Mouse (Mus musculus) ES-E14 (cell line): ENCODE results near the gene Rin2. TPM values are rescaled to one million over a fixed set of nuclear protein-coding genes. Genes with fewer than 3 reads are reported as not detected.

Experiments used
- DNase-seq: peaks from one replicate; pipeline ENCODE4 v3.0.0-alpha.2; 2013; ENCODE audit warnings: low read depth, low spot score
- H3K27ac ChIP-seq: 2 replicates; pipeline ENCODE4 v1.5.1; 2012; ENCODE audit warnings: low read depth, mild to moderate bottlenecking, low read length, moderate library complexity, mixed read lengths; ENCODE audit not compliant: poor library complexity, insufficient read depth, severe bottlenecking
- H3K36me3 ChIP-seq: 2 replicates; pipeline ENCODE4 v1.6.1; 2012; ENCODE audit warnings: mild to moderate bottlenecking, low read length, moderate library complexity, mixed read lengths; ENCODE audit not compliant: control insufficient read depth, poor library complexity, insufficient read depth, severe bottlenecking
- H3K4me1 ChIP-seq, 2 experiments: fragments of 150-350 bp in 1 of 2; sonication (generic) in 1 of 2; 2 replicates each; pipeline ENCODE4 v1.6.1; 2012; ENCODE audit warnings: low read length in 2 of 2, mild to moderate bottlenecking in 1 of 2, mixed read lengths in 1 of 2; ENCODE audit not compliant: control insufficient read depth in 2 of 2, insufficient read depth in 2 of 2, poor library complexity in 1 of 2
- H3K4me3 ChIP-seq, 2 experiments: fragments of 150-350 bp in 1 of 2; sonication (generic) in 1 of 2; 2 replicates each; pipeline ENCODE4 v1.5.1; 2012; ENCODE audit warnings: low read length in 2 of 2, low read depth in 1 of 2, mild to moderate bottlenecking in 1 of 2, mixed read lengths in 1 of 2; ENCODE audit not compliant: insufficient read depth in 1 of 2, poor library complexity in 1 of 2, severe bottlenecking in 1 of 2
- H3K9ac ChIP-seq: 2 replicates; pipeline ENCODE4 v1.6.1; 2012; ENCODE audit warnings: low read depth, mild to moderate bottlenecking, low read length, mixed read lengths; ENCODE audit not compliant: poor library complexity, insufficient read depth, severe bottlenecking
- H3K9me3 ChIP-seq: fragments of 150-350 bp; sonication (generic); 2 replicates; pipeline ENCODE4 v1.6.1; 2012; ENCODE audit warnings: low read depth, mild to moderate bottlenecking, low read length; ENCODE audit not compliant: control insufficient read depth, insufficient read depth
- CHD2 ChIP-seq: IDR thresholded peaks from 2 replicates; pipeline ENCODE4 v1.6.1; 2014; ENCODE audit warnings: mild to moderate bottlenecking, low read depth, low read length, inconsistent platforms
- HCFC1 ChIP-seq: IDR thresholded peaks from 2 replicates; pipeline ENCODE4 v1.6.1; 2012; ENCODE audit warnings: low read length, inconsistent platforms, borderline replicate concordance; ENCODE audit not compliant: insufficient read depth
- MAFK ChIP-seq: IDR thresholded peaks from 2 replicates; pipeline ENCODE4 v1.6.1; 2014; ENCODE audit warnings: mild to moderate bottlenecking, low read depth, low read length, inconsistent platforms; ENCODE audit not compliant: insufficient read depth
- ZC3H11A ChIP-seq: IDR thresholded peaks from 2 replicates; pipeline ENCODE4 v1.6.1; 2012; ENCODE audit warnings: low read depth, mild to moderate bottlenecking, inconsistent platforms, low read length, borderline replicate concordance
- ZNF384 ChIP-seq: IDR thresholded peaks from 2 replicates; pipeline ENCODE4 v1.6.1; 2012; ENCODE audit warnings: low read depth, low read length, inconsistent platforms
- in situ Hi-C, 2 experiments: fragments of 600-800 bp; cut with MboI; formaldehyde crosslinking; loops; one replicate each; pipeline ENCODE4 v1.15.1; 2025; ENCODE audit warnings: low sequenced_read_pairs in 2 of 2, inconsistent platforms in 1 of 2; ENCODE audit not compliant: unreplicated experiment in 2 of 2
- total RNA-seq: library from RNA; depleted of rRNA; stranded (reverse); fragments of 300-350 nt; gene quantifications from 2 replicates; pipeline ENCODE4 v1.2.3, GENCODE M21; 2012

The Rin2 gene
- total RNA-seq, 1 experiment = 3.7 TPM

- H3K9ac ChIP-seq = no peak overlapping the region
- TF ChIP-seq ZNF384 = no peak
- TF ChIP-seq CHD2 = no peak
- no peak for TF ChIP-seq MAFK
- TF ChIP-seq HCFC1 = no peak
- TF ChIP-seq ZC3H11A = no peak
- DNase-seq = no peak
- no peaks in the 10 kb centered on the region for H3K9me3 ChIP-seq
- H3K27ac ChIP-seq = no peak overlapping the region
- no peaks in the 10 kb centered on the region for H3K36me3 ChIP-seq
- in situ Hi-C loops = no loop called here
- H3K4me1 ChIP-seq = no peaks in the 10 kb centered on the region; a peak in 1 of 4 replicates
- no peak overlapping the region for H3K4me3 ChIP-seq
Observed at GRCm38 (mm10) chr2:145680762-145681161, 5.7 kb downstream of the Rin2 start.

GRCm38 (mm10) chr2:145681626-145682025, 6.6 kb downstream of the Rin2 start:
- in situ Hi-C loops = no loop called here
- Histone ChIP-seq H3K4me3 (no peak overlapping the region), H3K36me3 (no peaks in the 10 kb centered on the region), H3K4me1 (no peaks in the 10 kb centered on the region), H3K9me3 (no peaks in the 10 kb centered on the region), H3K9ac (no peak overlapping the region), H3K27ac (no peak overlapping the region)
- no peak for TF ChIP-seq CHD2
- no peak for TF ChIP-seq ZNF384
- no peak for TF ChIP-seq HCFC1
- no peak for TF ChIP-seq MAFK
- no peak for TF ChIP-seq ZC3H11A
- no peak for DNase-seq

- Histone ChIP-seq H3K36me3 (no peaks in the 10 kb centered on the region), H3K4me1 (no peaks in the 10 kb centered on the region), H3K4me3 (no peak overlapping the region), H3K9ac (no peak overlapping the region), H3K27ac (no peak overlapping the region), H3K9me3 (no peaks in the 10 kb centered on the region)
- TF ChIP-seq ZC3H11A (no peak), MAFK (no peak), CHD2 (no peak), ZNF384 (no peak)
- in situ Hi-C loops = no loop called here
- no peak for DNase-seq
Observed at GRCm38 (mm10) chr2:145682924-145683323, 7.9 kb downstream of the Rin2 start.

- H3K27ac ChIP-seq = no peak overlapping the region
- no peaks in the 10 kb centered on the region for H3K4me1 ChIP-seq
- no peak for DNase-seq
- no peaks in the 10 kb centered on the region for H3K9me3 ChIP-seq
- in situ Hi-C loops = no loop called here
- H3K36me3 ChIP-seq = no peaks in the 10 kb centered on the region
- H3K9ac ChIP-seq = no peak overlapping the region
- no peak for TF ChIP-seq CHD2
- TF ChIP-seq ZC3H11A = no peak
- TF ChIP-seq HCFC1 = no peak
- TF ChIP-seq MAFK = no peak
- no peak overlapping the region for H3K4me3 ChIP-seq
Observed at GRCm38 (mm10) chr2:145683536-145683935, 8.5 kb downstream of the Rin2 start.

GRCm38 (mm10) chr2:145684151-145684550, 9.1 kb downstream of the Rin2 start:
- Histone ChIP-seq H3K9ac (no peak overlapping the region), H3K27ac (no peak overlapping the region), H3K4me1 (no peaks in the 10 kb centered on the region), H3K9me3 (no peaks in the 10 kb centered on the region), H3K36me3 (no peaks in the 10 kb centered on the region), H3K4me3 (no peak overlapping the region)
- no peak for TF ChIP-seq HCFC1
- no peak for TF ChIP-seq ZC3H11A
- no peak for TF ChIP-seq CHD2
- no peak for TF ChIP-seq MAFK
- TF ChIP-seq ZNF384 = no peak
- DNase-seq = no peak
- in situ Hi-C loops = no loop called here
